Mouse (Mus musculus): ENCODE results near the gene Casr.

- TF ChIP-seq CTCF (IDR thresholded peaks at IDR 0.05; ENCODE audit: borderline replicate concordance, control insufficient read depth, extremely low read depth, insufficient read depth, low read length, poor library complexity) (no peak), POLR2A (IDR thresholded peaks at IDR 0.05; ENCODE audit: control insufficient read depth, extremely low read depth, insufficient read depth, low read length, poor library complexity) (no peak)
Measured at GRCm38 (mm10) chr16:36505134-36505533, 56.8 kb downstream of the Casr start.
